Mouse (Mus musculus): ENCODE data around the gene Ciao1. TPM values are rescaled to one million over a fixed set of nuclear protein-coding genes. Genes with fewer than 3 reads are reported as not detected.
"Not testable (repeated sequence)": the region's sequence is repeated elsewhere in the genome, so short reads cannot be mapped to it uniquely, and the experiment has no call there.

Ciao1 gene
- 64.4 and 67.9 TPM in 2 replicates for polyA plus RNA-seq (2015; fragmentation: Nextera tagmentation; extraction: Ambion mirVana)

DNA sequence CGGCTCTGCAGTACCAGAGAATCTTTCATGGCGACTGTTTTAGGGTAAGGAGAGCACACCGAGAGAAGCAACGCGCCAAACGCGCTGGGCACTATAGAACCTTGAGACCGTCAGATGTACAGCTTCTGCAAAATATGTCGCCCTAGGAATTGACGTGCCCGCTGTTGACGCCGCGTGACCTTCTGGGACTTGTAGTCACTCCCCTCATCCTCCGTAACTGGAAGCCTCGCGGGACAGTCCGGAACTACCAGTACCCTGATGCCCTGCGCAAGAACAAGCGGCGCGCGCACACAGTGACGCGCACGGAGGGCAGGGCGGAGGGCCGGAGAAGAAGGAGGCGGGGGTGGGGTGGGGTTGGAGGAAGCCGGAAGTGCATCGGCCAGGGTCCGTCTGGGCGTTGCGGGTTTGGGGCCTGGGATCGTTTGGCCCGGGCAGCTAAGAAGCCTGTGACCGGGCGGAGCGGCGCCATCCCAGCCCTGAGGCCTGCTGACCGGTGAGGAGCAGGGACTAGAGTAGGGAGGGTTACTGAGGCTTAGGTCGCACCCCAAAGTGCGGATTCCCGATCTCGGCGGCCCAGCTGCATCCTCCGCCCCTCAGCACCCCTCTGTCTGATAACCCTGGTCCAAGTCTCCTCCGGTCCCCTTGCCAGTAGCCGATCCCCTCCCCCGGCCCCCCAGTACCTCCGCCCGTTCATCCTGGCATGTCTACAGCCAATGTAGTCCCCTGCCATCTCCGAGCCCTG lies at the start of gene Ciao1, which contains the start of gene Tmem127:
Ciao1 (minus strand) TSS at position 225 of the 742 bp plus-strand sequence.
Tmem127 (plus strand) TSS at position 317 of the 742 bp plus-strand sequence.
- H3K4me1 ChIP-seq: peaks cover 24% of the 10 kb centered on the region
- peaks cover 35% of the 10 kb centered on the region for H3K36me3 ChIP-seq
- peak within 1 kb of the TSS; percentile 88 for H3K9ac ChIP-seq
- H3K4me3 ChIP-seq: peak within 1 kb of the TSS; percentile 75
- H3K27me3 ChIP-seq: no peaks in the 10 kb centered on the region
- H3K27ac ChIP-seq: peak within 1 kb of the TSS; percentile 47
- WGBS: under 1% methylated on average over 52 of the region's 53 CpGs
- no peaks in the 10 kb centered on the region for H3K9me3 ChIP-seq
- ATAC-seq (ENCODE audit: borderline replicate concordance, extremely low read depth, low FRiP score, low TSS enrichment): peak; percentile 99
- peak within 1 kb of the TSS; percentile 97 for H3K4me2 ChIP-seq

DNA sequence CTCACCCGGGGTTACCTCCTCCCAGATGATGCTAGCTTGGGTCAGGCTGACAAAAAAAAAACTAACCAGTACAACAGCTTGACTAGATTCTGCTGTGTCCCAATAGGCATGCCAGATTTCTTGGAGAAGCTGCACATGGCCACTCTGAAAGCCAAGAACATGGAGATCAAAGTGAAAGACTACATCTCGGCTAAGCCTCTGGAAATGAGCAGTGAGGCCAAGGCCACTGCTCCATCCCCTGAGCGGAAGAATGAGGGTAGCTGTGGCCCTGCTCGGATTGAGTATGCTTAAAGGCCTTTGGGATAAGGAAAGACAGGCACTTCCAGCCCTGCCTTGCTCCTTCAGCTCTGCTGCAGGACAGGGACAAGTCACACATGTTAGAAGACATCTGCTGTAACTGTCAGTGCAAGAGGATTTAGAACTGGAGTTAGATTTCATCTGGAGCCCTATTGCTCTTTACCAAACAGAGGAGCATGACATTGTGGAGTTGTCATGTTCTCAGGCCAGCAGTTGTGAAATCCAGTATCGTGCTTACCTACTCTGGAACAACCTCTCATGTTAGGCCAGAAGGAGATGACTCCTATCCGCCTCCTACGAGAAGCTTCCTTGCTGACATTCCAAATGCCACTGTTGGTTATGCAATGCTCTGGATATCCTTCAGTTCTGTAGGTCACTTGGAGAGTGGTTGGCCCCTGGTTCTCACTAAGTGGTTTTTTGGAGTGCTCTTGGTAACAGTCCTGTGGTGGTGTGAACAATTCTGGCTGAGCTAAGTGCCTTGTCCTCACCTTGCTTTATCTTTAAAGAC lies 49.6 kb upstream of the Ciao1 start:
- 90% methylated on average over 7 of the region's 7 CpGs for WGBS
- Histone ChIP-seq H3K4me3 (no peak overlapping the region), H3K27ac (no peak overlapping the region), H3K9me3 (no peaks in the 10 kb centered on the region), H3K4me2 (no peak overlapping the region), H3K27me3 (no peaks in the 10 kb centered on the region), H3K36me3 (peaks cover 62% of the 10 kb centered on the region), H3K4me1 (no peaks in the 10 kb centered on the region), H3K9ac (no peak overlapping the region)
- no peak for ATAC-seq (ENCODE audit: borderline replicate concordance, extremely low read depth, low FRiP score, low TSS enrichment)

DNA sequence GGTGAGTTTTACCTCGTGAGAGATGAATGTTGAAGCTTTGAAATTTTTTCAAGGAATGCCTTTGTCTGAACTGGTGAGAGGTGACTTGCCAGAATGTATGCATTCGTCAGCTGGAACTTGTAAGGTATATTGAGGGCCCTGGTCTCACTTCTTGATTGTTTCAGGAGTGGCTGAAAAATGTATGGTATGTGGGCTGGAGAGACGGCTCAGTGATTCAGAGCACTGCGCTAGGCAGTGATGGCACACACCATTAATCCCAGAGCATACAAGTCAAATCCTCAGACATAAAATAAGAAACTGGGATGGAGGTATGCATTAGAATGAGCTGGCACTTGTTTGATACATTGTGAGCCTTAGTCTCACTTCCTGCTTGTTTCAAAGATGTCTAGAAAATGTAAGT lies 44.6 kb upstream of the Ciao1 start:
- no peak overlapping the region for H3K27ac ChIP-seq
- no peaks in the 10 kb centered on the region for H3K4me1 ChIP-seq
- no peaks in the 10 kb centered on the region for H3K9me3 ChIP-seq
- H3K4me3 ChIP-seq: no peak overlapping the region
- ATAC-seq (ENCODE audit: borderline replicate concordance, extremely low read depth, low FRiP score, low TSS enrichment): no peak
- H3K9ac ChIP-seq: no peak overlapping the region
- H3K27me3 ChIP-seq: no peaks in the 10 kb centered on the region
- peaks cover 57% of the 10 kb centered on the region for H3K36me3 ChIP-seq
- no peak overlapping the region for H3K4me2 ChIP-seq
- 57% methylated on average over 4 of the region's 4 CpGs for WGBS

DNA sequence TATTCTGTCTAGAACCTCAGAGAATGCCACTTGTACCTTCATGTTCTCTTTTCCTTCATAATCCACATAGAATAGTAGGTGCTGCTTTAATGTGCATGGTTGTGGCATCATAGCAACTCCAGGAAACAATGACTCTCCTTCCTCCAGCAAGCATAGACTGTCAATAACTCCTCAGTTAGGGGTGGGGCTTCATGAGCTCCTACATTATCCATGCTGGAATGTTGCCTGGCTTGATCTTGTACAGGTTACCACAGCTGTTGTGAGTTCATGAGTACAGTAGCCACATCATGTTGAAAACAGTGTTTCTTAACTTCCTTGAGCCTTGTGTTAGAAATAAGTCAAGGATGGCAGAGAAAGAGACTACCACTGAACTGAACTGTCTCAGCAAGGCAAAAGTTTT lies 30.5 kb upstream of the Ciao1 start:
- peaks cover 6% of the 10 kb centered on the region; the same call in 1 of the 2 replicates for H3K36me3 ChIP-seq
- H3K9ac ChIP-seq: no peak overlapping the region

GRCm38 (mm10) chr2:127275551-127276320 lies 28.1 kb upstream of the Ciao1 start:
- ATAC-seq (ENCODE audit: borderline replicate concordance, extremely low read depth, low FRiP score, low TSS enrichment): no peak
- Histone ChIP-seq H3K4me3 (no peak overlapping the region), H3K27ac (no peak overlapping the region), H3K9ac (no peak overlapping the region), H3K9me3 (no peaks in the 10 kb centered on the region), H3K27me3 (no peaks in the 10 kb centered on the region), H3K4me1 (peaks cover 4% of the 10 kb centered on the region), H3K36me3 (peaks cover 6% of the 10 kb centered on the region; the same call in 1 of the 2 replicates), H3K4me2 (no peak overlapping the region)
- 75% methylated on average over 5 of the region's 5 CpGs for WGBS

More for the DNA sequence above, 30.5 kb upstream of the Ciao1 start:
- no peak for ATAC-seq (ENCODE audit: borderline replicate concordance, extremely low read depth, low FRiP score, low TSS enrichment)
- Histone ChIP-seq H3K4me1 (no peaks in the 10 kb centered on the region), H3K27me3 (no peaks in the 10 kb centered on the region), H3K4me2 (no peak overlapping the region), H3K4me3 (no peak overlapping the region), H3K9me3 (no peaks in the 10 kb centered on the region), H3K27ac (no peak overlapping the region)

DNA sequence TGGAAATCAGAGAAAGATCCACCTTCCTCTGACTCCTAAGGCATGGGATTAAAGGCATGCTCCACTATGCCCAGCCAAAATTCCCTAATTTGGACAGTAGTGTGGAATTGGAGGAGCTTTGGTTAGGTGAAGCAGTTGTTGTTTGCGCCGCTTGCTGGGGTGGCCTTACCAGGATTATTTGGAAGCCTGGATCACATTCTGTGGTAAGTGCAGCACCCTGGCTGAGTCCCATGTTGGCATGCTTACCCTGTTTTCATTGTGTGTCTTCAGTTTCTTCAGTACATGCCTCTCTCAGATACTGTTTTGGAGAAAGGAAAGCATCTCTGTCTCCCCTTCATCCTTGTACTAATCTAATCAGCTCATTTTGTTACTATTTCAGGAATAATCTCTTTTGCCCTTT lies 27.0 kb upstream of the Ciao1 start:
- Histone ChIP-seq H3K4me3 (no peak overlapping the region), H3K9ac (no peak overlapping the region), H3K27ac (no peak overlapping the region), H3K27me3 (no peaks in the 10 kb centered on the region), H3K36me3 (peaks cover 3% of the 10 kb centered on the region; the same call in 1 of the 2 replicates), H3K4me2 (no peak overlapping the region), H3K4me1 (peaks cover 4% of the 10 kb centered on the region), H3K9me3 (no peaks in the 10 kb centered on the region)
- 87% methylated on average over 2 of the region's 2 CpGs for WGBS
- ATAC-seq (ENCODE audit: borderline replicate concordance, extremely low read depth, low FRiP score, low TSS enrichment): no peak

DNA sequence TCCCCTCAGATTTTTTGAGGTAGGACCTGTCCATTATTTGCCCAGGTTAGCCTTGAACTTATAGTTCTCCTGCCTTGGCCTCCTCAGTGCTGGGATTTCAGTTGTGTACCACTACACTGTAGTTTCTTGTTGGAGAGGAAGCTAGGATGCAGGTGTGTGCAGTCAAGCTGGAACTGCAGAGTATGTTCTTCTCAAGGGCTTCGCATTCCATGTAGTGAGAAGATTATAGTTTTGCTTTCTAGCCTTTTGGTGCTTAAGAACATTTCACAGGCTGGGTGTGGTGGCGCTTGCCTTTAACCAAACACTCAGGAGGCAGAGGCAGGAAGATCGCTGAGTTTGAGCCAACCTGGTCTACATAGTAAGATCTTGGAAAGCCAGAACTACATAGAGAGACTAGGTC lies 25.2 kb upstream of the Ciao1 start:
- Histone ChIP-seq H3K9me3 (no peaks in the 10 kb centered on the region), H3K27me3 (no peaks in the 10 kb centered on the region), H3K4me1 (peaks cover 4% of the 10 kb centered on the region), H3K36me3 (no peaks in the 10 kb centered on the region), H3K27ac (no peak overlapping the region), H3K4me3 (no peak overlapping the region), H3K4me2 (no peak overlapping the region), H3K9ac (no peak overlapping the region)
- 96% methylated on average over 3 of the region's 3 CpGs for WGBS
- no peak for ATAC-seq (ENCODE audit: borderline replicate concordance, extremely low read depth, low FRiP score, low TSS enrichment)

- H3K27ac ChIP-seq; H3K36me3 ChIP-seq; H3K27me3 ChIP-seq; ATAC-seq (ENCODE audit: borderline replicate concordance, extremely low read depth, low FRiP score, low TSS enrichment); H3K9ac ChIP-seq; H3K9me3 ChIP-seq; H3K4me1 ChIP-seq: not testable (repeated sequence)
- 0 out of 2 replicates have a peak overlapping the region, but pooled peaks have one; percentile 19 for H3K4me3 ChIP-seq
- 85% methylated on average over 4 of the region's 4 CpGs for WGBS
- peak overlapping the region; percentile 74 for H3K4me2 ChIP-seq
These were observed 24.4 kb upstream of the Ciao1 start for GRCm38 (mm10) chr2:127272049-127272448.

GRCm38 (mm10) chr2:127271042-127271515 lies 23.5 kb upstream of the Ciao1 start:
- WGBS: 6% methylated on average over 8 of the region's 8 CpGs
- no peaks in the 10 kb centered on the region for H3K27me3 ChIP-seq
- H3K4me3 ChIP-seq: peak overlapping the region; percentile 81
- peak overlapping the region; percentile 74 for H3K4me2 ChIP-seq
- peak overlapping the region; percentile 77 for H3K9ac ChIP-seq
- H3K9me3 ChIP-seq: no peaks in the 10 kb centered on the region
- peaks cover 4% of the 10 kb centered on the region for H3K4me1 ChIP-seq
- ATAC-seq (ENCODE audit: borderline replicate concordance, extremely low read depth, low FRiP score, low TSS enrichment): no peak
- peak overlapping the region; percentile 96 for H3K27ac ChIP-seq
- no peaks in the 10 kb centered on the region for H3K36me3 ChIP-seq

DNA sequence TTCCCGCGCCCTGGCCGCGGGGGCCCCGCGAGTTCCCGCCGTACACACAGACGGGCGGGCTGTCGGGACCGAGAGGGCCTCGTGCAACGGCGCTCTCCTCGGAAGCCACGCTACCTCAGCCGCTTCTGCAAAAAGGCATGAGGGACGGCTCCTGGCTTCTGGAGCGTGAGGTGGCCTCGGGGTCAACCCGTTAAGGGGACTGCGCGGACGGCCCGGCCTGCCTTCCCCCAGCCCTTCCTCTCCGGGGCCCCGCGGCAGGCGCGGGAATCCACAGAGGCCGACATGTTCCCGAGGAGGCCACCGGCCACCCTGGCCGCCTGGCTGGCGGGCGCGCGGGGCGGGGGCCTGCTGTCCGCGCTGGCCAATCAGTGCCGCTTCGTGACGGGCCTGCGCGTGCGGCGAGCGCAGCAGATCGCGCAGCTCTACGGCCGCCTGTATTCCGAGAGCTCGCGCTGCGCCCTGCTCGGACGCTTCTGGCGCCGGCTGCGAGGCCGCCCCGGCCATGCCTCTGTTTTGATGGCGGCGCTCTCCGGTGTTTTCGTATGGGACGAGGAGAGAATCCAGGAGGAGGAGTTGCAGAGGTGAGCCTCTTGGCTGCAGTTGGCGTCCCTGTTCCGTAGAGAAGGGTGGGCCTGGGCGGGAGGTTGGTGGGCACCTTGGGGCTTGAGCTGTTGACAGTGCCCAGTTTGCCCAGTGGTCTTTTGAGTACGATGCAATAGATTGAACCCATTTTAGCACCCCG lies 22.9 kb upstream of the Ciao1 start:
- peak; percentile 95 for ATAC-seq (ENCODE audit: borderline replicate concordance, extremely low read depth, low FRiP score, low TSS enrichment)
- H3K27me3 ChIP-seq: no peaks in the 10 kb centered on the region
- peak overlapping the region; percentile 96 for H3K27ac ChIP-seq
- H3K4me1 ChIP-seq: peaks cover 4% of the 10 kb centered on the region
- H3K9me3 ChIP-seq: no peaks in the 10 kb centered on the region
- WGBS: 1% methylated on average over 69 of the region's 75 CpGs
- H3K4me2 ChIP-seq: peak overlapping the region; percentile 74
- H3K9ac ChIP-seq: peak overlapping the region; percentile 77
- peak overlapping the region; percentile 81 for H3K4me3 ChIP-seq
- no peaks in the 10 kb centered on the region for H3K36me3 ChIP-seq
